Mouse (Mus musculus) adrenal gland, postnatal 4 days (tissue): Measurements from ENCODE around the gene Elovl7. TPM values are rescaled to one million over a fixed set of nuclear protein-coding genes. Genes with fewer than 3 reads are reported as not detected.

ENCODE experiments used
- DNase-seq, 2 experiments: peaks; one replicate each; pipeline ENCODE4 v3.0.0; 2021 to 2022; ENCODE audit warnings: low spot score in 2 of 2, mixed read lengths in 2 of 2
- long read RNA-seq, 2 experiments: library from polyadenylated mRNA; stranded (forward); transcript quantifications; one replicate each; pipeline ENCODE4 v2.0.0; 2021
- total RNA-seq, 2 experiments: library from RNA; stranded (reverse); gene quantifications; 2 replicates each; pipeline ENCODE4 v1.2.3; 2021

Gene Elovl7
- total RNA-seq, result 1 to 10 TPM; 1.0 to 3.8 TPM
- long read RNA-seq, experiment 1, full-length matches to known transcripts, result 1 of 1 reads
- long read RNA-seq, experiment 1, partial matches to known transcripts, result 0 of 1 reads
- long read RNA-seq, experiment 1, other reads (novel, unspliced or antisense), result 0 of 1 reads
- long read RNA-seq, experiment 2, full-length matches to known transcripts, result 4 of 5 reads
- long read RNA-seq, experiment 2, partial matches to known transcripts, result 0 of 5 reads
- long read RNA-seq, experiment 2, other reads (novel, unspliced or antisense), result 1 of 5 reads

DNA sequence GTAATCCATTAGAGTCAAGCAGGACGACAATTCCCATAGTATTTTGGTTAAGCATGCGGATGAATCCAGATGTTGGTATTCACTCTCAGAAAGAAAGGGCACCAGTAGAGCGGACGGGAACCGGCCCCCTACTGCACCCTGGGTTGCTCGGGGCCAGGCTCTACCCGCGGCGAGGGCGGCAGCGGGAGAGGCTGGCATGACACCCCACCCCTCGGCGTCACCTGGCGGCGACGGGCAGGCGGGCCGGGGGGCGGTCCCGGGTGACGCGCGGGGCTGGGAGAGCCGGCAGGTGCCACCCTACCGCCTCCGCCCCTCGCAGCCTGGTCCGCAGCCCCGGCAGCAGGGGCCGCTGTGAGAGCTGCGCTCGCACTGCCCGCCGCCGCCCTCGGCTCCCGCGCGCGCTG, at the start of gene Elovl7:
Gene Elovl7 (plus strand): TSS at position 324 of the 404 bp plus-strand sequence.
- DNase-seq, result peak; percentile 26

DNA sequence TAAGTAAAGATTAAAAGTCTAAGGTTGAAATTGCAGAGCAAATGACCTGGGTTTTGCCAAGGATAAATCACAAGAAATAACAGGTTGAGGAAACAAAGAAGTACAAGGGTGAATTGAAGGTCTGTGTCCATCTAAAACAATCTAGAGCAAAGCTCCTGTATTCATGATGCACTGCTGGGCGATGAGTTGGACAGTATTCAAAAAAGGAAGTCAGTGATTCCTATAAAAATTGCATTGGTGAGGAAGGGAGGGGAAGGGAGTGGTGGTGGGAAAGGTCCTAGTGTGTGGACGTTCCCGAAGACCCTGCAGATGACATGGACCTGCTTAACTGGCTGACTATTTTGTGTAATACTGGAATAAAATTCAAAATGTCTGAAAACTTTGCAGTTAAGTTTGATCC, 49.6 kb upstream of the Elovl7 start:
- DNase-seq, result no peak

DNA sequence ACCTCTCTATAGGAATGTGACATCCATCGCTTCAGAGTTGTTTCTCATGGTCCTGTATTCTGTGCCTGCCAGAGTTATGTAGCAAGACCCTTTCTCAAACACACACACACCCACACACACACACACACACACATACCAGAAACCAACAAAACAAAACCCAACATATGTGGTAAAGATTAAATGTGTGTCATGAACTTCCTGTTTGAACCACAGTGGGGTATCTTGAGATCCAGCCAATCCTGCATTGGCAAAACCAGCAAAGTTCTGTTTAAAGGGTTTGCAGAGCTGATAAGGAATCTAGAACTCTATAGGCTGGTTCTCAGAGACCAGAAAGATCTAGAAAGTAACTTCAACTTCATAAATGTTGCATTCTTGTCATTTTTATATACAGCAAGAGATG, 44.2 kb upstream of the Elovl7 start:
- no peak for DNase-seq

DNA sequence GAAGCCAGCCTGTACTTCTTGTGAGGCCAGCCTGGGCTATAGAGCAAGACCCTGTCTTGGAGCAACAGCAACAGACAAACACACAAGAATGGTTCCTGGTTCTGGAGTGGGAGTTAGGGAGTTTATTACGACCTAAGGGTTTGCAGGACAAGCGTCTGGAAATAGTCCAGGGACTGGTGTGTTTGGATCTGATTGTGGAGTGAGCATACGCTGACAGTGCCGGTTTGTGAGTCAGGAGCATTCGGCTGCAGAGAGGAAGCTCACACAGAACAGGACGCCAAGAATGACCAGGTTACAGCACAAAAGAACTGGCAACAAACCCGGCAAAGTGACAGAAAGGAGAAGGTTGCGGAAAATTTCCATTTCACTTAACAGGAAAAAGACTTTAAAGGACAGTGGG, 43.7 kb upstream of the Elovl7 start:
- DNase-seq, result no peak

DNA sequence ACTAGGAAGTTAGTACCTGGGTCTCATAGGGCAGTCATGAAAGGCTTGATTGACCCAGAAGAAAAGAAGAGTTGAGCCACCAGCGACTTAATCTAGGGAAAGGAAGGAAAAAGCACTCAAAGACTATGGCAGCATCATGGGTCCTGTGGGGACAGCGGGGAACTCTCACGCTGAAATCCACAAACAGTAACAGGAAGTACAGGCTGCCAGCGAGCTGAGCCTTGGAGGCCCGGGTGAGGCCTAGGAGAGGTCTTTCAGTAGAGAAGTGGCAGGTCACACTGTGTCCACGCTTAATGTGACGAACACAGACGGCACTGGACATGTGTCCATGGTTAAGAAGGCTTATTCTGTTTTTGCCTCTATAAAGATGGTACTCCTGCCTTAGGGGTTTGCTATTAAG, 34.6 kb upstream of the Elovl7 start:
- no peak for DNase-seq

DNA sequence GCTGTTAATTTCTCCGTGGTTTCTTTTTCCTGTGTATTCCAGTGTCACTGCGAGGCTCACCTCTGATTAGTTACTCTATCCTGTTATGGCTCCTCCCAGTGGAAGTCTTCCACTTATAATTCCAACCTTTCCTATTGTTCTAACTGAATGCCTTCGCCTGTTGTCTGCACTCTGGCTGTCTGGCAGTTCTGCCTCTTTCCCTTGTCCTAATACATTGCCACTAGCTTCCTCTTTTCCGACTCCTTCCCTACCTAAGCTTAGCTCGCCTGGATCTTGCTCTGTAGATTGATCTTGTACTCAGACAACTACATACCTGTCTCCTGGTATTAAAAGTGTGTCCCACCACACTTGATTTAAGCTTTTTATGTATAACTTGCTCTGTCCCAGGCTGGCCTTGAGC, 33.4 kb upstream of the Elovl7 start:
- no peak for DNase-seq

DNA sequence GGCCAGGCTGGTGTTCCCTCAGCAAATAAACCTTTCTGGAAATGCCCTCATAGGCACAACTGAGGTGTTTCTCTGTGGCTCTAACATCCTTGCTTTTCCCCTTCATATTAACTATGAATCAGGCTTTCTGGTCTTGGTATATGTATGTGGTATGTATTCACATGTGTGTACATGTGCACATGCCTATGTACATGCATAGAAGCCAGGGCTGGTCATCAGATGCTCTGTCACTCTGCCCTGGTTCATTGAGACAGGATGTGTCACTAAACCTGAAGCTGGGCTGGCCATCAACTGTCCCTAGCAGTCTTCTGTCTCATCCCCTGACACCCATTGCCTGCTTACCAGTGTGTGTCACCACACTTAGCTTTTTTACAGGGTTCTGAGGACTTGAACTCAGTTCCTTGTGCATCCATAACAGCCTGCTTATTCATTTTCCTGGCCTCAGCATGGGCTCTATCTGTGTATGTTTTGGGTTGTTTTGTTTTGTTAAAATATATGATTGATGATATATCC, 29.4 kb upstream of the Elovl7 start:
- DNase-seq, result no peak

DNA sequence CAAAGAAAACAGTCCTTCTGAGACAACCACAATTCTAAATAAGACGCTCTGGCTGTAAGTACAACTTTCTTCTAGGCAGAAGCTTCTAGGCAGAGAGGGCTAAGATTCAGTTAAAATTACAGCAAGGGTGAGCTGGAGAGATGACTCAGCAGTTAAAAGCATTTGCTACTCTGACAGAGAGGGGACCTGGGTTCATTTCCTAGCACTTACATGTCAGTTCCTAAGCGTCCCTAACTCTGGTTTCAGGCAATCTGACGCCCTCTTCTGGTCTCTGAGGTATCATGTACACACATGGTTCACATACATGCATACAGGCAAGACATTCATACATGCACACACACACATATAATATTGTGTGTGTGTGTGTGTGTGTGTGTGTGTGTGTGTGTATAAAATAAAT, 28.7 kb upstream of the Elovl7 start:
- DNase-seq, result no peak

DNA sequence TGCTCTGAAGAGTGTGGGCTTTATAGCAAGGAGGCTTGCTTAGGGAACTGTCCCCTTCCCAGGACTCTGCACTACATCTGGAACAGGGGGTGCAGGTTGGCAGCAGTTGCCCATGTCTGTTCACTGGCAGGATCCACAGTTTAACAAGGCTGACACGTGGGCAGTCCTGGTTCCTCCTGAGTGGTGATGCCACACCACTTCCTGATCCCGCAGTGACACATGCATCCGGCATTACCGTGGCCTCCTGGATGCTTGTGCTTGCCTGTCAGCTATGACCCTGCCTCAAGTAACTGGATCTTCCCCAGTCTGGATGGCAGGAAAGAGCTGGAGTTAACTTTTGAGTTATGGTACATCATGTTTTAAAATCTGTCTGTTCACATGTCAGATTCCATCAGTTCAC, 26.2 kb upstream of the Elovl7 start:
- DNase-seq, result no peak

DNA sequence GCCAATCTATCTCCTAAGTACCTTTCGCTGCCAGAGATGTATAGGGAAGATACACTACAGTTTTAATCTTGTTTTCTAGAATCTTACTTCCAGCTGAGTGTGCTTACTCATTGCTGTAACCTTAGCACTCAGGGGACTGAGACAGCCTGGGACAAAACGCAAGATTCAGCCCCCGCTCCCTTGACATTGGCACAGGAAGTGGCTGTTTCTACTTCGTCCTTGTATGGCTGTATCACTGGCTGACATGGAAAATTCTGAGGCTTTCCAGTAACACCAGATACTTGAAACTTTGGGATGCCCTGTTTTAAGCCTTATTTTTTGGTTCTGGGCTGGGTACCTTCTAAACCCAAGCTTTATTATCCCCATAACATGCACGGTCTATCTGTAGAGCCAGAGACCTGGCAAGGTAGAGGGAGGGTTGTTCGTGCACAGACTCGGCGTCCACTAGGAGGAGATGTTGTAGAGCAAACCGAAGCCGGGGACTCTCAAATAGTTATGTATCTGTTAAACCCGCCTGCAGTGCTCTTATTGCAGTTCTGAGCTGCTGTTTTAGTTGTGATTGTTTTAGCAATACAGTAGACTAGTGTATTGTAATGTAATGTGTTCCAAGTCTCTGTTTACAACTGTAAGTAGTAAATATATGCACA, 23.0 kb upstream of the Elovl7 start:
- DNase-seq, result no peak

DNA sequence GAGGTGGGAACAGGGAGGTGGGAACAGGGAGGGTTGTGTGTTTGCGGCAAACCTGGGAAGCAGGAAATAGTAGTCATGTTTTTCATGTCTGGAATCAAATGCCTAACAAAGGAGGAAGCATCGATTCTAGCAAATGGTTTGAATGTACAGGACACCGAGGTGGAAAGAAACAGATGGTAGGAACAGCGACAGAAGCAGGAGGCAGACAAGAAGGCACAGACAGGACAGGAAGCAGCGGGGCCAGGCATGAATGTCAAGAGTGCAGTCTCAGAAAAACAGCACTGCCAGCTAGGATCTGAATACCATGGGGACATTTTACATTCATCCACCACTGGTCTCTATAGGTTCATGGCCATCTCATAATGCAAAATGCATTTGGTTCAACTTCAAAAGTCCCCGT, 18.7 kb upstream of the Elovl7 start:
- no peak for DNase-seq

DNA sequence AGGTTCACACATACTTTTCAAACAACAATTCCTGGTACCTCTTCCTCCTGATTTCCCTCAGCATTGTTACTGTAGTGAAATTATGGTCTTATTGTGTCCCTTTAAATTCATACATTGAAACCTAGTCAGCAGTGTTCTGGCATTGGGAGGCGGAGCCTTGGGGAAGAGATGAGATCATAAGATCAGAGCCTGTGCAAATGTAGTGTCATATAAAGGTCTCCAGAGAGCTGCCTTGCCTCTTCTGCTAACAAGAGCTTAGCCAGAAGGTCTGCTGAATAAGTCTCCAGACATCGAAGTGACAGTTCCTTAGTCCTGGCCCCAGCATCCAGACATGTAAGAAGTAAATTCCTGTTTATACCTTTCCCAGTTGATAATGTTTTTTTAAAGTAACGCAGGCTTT, 9.3 kb upstream of the Elovl7 start:
- DNase-seq, result no peak

DNA sequence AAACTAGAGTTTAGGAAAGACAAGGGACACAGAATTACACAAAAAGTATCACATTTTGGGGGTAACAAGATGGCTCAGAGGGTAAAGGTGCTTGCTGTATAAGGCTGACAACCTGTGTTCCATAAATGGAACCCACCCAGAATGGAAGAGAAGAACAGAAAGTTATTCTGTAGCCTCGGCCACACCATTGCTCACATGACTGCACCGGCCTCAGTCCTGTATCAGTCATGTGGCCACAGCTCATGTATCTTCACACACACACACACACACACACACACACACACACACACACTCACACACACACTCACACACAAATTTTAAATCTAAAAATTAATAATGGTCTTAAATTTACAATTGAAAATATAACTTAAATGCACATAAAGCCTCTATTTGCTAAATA, 6.8 kb upstream of the Elovl7 start:
- DNase-seq, result no peak

DNA sequence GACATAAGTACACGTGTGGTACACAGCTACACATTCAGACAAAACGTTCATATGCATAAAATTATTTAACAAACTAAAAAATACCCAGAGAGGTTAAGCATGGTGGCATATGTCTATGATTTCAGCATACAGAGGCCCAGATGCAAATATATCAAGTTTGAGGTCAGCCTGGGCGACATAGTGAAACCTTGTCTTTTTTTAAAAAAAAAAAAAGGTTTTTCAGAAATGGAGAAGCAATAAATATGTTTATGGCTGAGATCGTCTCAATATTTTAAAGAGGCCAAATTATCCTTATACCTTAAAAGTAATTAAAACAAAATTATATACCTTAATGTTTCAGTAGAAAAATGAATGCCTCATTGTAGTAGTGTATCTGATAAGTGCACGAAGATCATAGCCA, 6.1 kb upstream of the Elovl7 start:
- DNase-seq, result no peak

DNA sequence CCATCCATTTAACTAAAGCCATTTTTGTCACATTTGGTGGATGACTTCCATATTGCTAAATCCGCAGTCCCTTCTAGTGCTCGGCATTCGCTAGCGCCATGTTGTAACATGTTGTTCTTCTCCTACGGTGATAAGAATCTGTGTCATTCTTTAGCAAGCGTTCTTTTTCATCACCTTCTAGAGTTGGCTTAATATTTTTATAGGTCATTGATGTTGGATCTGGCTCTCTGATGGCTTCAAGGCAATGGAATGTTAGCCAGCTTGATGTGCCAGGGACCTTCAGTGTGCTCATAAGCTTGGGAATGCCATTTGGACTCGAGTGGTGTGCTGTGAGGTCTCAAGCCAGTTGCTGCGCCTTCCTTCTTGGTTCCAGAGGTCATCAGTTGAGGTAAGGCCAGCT, 3.2 kb upstream of the Elovl7 start:
- no peak for DNase-seq

DNA sequence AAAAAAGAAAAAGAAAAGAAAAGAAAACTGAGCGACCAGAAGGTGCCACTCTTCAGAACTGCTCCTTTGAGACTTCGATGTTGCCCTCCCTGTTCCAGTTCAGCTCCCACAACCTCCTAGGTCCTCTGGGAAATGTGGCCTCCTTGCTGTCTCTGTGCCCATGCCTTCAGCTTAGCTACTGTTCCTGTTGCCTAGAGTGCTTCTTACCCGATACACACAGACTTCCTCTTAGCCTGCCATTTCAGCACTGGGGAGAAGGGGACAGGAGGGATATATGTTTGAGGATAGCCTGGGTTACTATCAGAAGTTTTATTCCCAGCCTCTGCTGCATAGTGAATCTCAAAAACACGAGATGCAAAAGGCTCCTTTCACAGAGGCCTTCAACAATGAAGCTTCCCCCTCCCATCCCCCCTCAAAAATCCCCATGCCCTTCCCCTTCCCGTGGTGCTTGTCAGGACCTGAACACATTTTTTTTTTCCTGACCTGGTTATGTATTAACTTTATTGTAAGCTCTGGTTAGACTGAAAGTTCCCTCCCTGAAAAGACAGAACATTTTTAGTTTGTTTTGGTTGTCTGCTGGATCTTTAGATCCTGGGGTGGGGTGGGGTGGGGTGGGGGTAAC, 1.7 kb upstream of the Elovl7 start:
- DNase-seq, result no peak

DNA sequence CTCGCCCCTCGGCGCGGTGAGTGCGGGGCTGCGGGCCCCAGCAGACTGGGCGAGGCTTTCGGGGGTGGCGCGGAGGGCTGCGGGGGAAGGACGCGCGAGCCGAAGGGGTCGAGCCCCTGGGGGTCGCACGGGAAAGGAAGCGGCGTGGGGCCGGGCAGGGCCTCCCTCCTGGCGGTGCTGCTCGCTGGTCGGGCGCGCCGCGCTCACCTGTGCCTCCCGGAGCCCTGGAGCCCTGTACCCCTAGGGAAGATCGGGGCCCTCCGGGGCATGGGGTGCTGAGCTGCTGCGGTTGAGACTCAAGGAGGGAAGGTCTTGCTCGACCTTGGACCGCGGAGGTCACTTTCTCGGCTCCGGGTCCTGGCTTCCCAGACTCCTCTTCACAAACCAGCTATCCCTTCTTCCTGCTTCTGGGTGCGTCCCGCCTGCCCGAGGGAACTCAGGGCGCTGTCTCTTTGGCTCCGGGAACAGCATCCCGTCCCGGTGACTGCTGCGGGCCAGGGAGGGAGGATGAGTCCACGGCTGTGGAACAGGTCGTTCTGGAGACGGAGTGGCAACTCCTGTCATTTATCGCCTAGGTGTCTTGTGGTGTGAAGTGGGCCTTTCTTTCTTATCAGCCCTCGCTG, 392 bp downstream of the Elovl7 start:
- peak in 1 of 2 experiments; percentile 3 for DNase-seq

DNA sequence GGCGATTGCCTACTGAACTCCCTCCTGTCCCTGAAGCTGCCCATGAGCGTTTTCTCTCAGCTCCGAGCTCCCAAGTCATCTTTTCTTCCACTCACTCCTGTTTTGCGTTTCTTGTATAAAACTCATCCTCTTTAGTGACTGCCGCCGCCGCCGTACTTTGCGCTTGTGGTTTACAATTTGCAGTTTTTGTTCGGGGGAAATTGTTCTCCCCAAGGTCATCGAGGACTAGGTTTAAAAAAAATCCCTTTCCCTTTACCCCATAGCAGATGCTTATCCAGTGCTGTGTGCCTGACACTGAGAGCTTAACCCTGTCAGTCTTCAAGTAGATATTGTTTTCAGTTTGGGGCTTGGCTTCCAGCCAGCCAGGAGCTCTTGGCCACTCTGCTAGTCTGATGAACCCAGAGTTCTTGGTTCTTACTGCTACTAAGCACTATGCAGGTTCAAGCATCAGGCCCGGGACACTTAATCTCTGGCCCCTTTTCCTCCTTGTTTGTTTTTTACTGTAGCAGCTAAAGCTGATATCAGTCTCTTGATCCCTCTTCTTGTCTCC, 1.1 kb downstream of the Elovl7 start:
- DNase-seq, result no peak

DNA sequence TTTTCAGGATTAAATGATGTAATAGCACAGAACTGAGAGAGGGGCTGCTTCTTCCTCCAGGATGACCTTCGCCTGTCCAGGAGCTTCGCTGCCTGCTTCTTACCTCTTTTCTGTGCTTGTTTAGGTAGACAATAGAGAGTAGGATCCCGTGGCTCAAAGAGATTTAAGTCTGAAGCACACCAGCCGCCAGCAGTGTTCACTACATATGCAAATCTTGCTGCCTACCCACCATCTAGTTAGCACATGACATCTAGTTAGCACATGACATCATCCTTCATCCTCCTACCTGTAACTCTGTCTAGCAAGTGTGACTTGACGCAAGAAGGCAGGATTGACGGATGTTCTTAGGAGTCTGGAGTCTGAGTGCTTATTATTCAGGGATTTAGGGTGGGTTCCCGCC, 5.6 kb downstream of the Elovl7 start:
- no peak for DNase-seq

DNA sequence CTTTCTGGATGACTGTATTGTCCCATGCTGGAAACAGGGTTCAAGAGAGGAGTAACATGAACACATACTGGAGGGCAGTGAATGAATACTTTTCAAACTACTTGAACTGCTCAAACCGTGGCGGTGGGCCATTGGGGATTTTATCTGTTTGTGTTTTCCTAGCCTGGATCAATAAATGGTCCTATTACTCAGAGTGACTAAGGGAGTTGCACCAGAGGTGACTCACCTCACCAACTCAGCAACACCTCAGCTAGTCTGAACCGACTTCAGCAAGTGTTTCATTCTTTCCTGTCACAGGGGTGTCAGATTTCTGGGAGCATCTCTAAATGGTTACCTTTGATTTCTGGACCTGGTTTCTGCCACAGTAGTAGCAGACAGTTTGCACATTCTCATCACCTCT, 15.0 kb downstream of the Elovl7 start:
- no peak for DNase-seq

DNA sequence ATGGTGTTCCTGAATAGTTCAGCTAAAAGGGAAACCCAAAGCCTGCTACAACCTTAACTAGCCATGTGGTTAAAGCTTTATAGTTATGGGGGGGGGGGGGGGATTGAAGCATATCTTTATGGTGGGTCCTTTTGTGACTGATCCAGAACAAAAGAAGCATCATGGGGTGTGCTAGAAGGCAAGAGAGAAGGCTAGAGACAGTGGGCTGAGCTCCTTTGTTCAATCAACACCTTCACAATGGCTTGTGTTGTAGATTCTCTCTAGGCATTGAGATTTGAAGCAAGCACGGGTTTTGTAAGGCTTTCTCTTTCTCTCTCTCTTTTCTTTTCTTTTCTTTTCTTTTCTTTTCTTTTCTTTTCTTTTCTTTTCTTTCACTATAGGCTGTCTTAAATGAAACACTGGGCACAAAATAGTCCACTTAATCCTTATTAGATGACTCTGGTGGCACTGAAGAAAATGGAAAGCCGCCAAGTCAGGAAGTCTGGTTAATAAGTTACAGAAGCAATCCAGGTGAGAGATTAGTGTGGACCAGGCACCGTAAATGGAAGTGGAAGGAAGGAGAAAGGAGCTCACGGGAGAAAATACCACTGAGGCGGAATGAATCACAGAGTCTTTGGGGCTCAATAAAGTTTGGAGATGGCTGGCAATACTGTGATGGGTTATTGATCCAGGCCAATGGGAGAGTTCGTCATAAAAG, 15.6 kb downstream of the Elovl7 start:
- DNase-seq, result no peak
